Mouse (Mus musculus) erythroblast, embryonic 14.5 days (primary cell): ENCODE results near the gene Snap91. TPM values are rescaled to one million over a fixed set of nuclear protein-coding genes. Genes with fewer than 3 reads are reported as not detected.

ENCODE experiments used
- H3K27me3 ChIP-seq: 2 replicates; pipeline ENCODE4 v1.6.1; 2012; ENCODE audit warnings: inconsistent platforms; ENCODE audit not compliant: control insufficient read depth
- H3K36me3 ChIP-seq: 2 replicates; pipeline ENCODE4 v1.6.1; 2012; ENCODE audit warnings: mild to moderate bottlenecking, inconsistent platforms; ENCODE audit not compliant: control insufficient read depth
- H3K4me1 ChIP-seq: 2 replicates; pipeline ENCODE4 v1.6.1; 2012; ENCODE audit warnings: inconsistent platforms; ENCODE audit not compliant: control insufficient read depth
- H3K4me3 ChIP-seq: replicated peaks from 2 replicates; pipeline ENCODE3; 2012; ENCODE audit warnings: moderate library complexity, mild to moderate bottlenecking, inconsistent platforms
- H3K9me3 ChIP-seq: 2 replicates; pipeline ENCODE4 v1.6.1; 2012; ENCODE audit warnings: low read length, inconsistent platforms, mixed read lengths; ENCODE audit not compliant: control insufficient read depth
- GATA1 ChIP-seq: IDR thresholded peaks from 2 replicates; pipeline ENCODE4 v1.6.1; 2012; ENCODE audit warnings: low read length, inconsistent platforms, mixed read lengths
- TAL1 ChIP-seq: IDR thresholded peaks from 3 replicates; pipeline ENCODE4 v1.6.1; 2012; ENCODE audit warnings: low read length, inconsistent platforms, mixed read lengths
- polyA plus RNA-seq: library from polyadenylated mRNA; stranded (reverse); fragments of >175 nt; gene quantifications from 2 replicates; pipeline ENCODE4 v1.2.3, GENCODE M21; 2012

Snap91 gene
- polyA plus RNA-seq, 1 experiment = 0.01 TPM

DNA sequence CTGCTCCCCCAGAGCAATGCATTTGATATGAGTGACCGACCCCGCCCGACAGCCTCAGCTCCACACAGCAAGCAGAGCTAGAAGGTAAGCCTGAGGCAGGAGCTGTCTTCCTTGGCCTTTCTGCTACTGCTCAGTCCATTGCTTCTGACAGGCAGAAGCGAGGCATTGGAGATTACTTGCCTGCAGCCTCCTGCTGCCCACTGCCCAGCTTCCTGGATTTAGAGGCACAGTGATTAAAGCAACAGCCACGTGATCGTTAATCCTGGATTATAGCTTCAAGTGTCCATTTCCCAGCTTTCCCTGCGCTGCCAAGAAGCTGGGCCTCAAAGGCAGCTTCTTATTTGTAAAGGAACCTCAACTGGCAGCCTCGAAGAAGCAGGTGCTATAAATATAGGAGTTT, 51.4 kb downstream of the Snap91 start:
- Histone ChIP-seq H3K9me3 (no peaks in the 10 kb centered on the region), H3K27me3 (no peaks in the 10 kb centered on the region), H3K4me1 (no peaks in the 10 kb centered on the region), H3K4me3 (no peak overlapping the region), H3K36me3 (no peaks in the 10 kb centered on the region)
- TF ChIP-seq GATA1 (no peak), TAL1 (no peak)

DNA sequence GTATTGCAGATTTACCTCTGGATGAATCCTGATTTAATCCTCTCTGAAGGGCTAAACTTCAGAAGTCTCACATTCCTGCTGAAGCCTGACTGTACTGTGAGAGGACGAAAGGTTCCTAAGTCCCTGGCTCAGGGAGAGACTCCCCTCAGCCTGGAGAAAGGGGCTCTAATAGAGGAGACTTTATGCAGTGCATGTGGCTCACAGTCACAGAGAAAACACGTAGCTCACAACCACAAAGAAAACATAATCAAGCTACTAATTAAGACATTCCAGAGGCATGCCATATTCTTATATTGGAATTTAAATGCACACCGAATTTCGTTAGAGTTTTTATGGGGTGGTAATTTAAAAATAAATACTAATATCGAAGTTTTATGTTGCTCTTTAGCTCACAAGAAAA, 61.1 kb downstream of the Snap91 start:
- Histone ChIP-seq H3K9me3 (no peaks in the 10 kb centered on the region), H3K27me3 (no peaks in the 10 kb centered on the region), H3K4me3 (no peak overlapping the region), H3K36me3 (no peaks in the 10 kb centered on the region), H3K4me1 (no peaks in the 10 kb centered on the region)
- TF ChIP-seq GATA1 (no peak), TAL1 (no peak)

DNA sequence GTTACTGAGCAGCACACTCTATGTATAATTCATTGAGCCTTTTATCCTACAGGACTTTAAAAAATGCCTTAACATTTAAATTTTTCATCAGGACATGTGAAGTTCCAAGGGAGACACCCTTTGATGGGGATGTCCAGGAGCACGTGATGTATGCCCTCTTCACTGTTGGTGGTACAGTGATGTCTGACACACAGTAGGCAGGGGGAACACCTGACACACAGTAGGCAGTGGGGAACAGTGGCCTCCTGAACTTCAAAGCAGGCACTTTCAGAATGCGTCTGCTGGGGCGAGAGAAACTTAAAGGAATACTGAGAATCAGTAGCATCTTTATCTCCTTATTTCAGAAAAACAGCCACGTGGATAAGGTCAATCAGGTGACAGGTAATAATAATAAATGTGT, 62.8 kb downstream of the Snap91 start:
- no peaks in the 10 kb centered on the region for H3K9me3 ChIP-seq
- H3K36me3 ChIP-seq = no peaks in the 10 kb centered on the region
- no peak overlapping the region for H3K4me3 ChIP-seq
- TF ChIP-seq TAL1 (no peak), GATA1 (no peak)
- no peaks in the 10 kb centered on the region for H3K4me1 ChIP-seq
- H3K27me3 ChIP-seq = no peaks in the 10 kb centered on the region

DNA sequence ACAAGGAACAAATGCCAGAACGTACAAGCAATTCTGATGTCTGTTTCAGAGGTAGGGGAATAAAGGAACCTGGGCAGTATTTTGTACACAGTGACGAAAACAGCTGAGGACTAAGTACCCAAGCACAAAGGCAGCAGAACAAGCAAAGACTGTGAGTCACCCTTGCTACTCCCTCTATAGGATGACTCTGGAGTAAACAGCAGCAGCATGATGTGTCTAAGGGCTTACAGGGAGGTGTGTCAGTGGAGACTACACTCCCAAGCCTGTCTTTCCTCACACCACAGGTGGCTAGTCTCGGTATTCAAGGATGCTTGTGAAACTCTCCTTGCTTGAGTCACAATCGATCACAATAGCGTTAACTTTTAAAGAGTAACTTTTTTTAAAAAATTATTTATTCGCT, 66.1 kb downstream of the Snap91 start:
- Histone ChIP-seq H3K9me3 (no peaks in the 10 kb centered on the region), H3K4me1 (no peaks in the 10 kb centered on the region), H3K27me3 (no peaks in the 10 kb centered on the region), H3K4me3 (no peak overlapping the region), H3K36me3 (no peaks in the 10 kb centered on the region)
- TF ChIP-seq TAL1 (no peak), GATA1 (no peak)

- no peak overlapping the region for H3K4me3 ChIP-seq
- TF ChIP-seq GATA1 (no peak), TAL1 (no peak)
Observed at GRCm38 (mm10) chr9:86813327-86813726, 67.1 kb downstream of the Snap91 start.

DNA sequence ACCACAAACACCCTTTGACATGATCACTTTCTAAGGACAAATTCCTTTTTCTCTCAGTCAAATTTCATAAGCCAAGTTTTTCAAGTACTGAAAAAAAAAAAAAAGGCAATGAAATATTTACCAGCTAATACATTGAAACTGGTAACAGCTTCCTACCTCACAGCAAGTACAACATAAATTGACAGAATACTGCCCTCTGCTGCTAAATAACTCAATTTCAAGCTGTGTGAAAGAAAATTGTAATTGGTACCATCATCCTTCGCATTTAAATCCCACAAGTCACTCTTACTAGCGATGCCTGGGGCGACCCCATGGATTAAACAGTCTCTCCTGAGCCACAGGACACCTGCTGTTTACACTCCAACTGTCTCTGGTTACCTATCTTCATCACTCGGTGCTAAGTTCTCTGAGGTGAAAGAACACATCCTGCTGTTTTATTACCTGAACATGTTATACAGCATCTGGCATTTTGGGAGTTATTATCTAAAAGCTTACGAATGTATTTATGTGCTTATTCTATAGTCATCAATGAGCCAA, 69.7 kb downstream of the Snap91 start:
- H3K4me3 ChIP-seq = no peak overlapping the region

More at GRCm38 (mm10) chr9:86813327-86813726, 67.1 kb downstream of the Snap91 start:
- Histone ChIP-seq H3K27me3 (no peaks in the 10 kb centered on the region), H3K36me3 (no peaks in the 10 kb centered on the region), H3K4me1 (no peaks in the 10 kb centered on the region), H3K9me3 (no peaks in the 10 kb centered on the region)

DNA sequence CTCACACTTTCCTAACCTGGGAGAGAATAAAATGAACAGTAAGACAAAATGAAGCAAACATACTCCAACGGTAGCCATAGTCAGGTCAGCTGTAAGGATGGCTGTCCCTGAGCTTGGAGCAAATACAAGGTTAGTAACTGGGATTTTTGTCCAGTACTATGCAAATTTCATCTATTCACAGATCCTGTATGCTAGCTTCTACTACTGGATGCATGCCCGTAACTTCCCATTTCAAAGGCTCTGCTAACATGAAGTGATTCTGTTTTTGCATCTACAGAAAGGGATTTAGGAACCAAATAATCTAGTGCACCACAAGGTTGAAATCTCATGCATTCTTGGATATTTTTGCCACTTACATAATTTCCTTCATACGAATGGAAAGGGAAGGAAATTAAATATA, 70.2 kb downstream of the Snap91 start:
- Histone ChIP-seq H3K36me3 (no peaks in the 10 kb centered on the region), H3K27me3 (no peaks in the 10 kb centered on the region), H3K4me3 (no peak overlapping the region), H3K4me1 (no peaks in the 10 kb centered on the region), H3K9me3 (no peaks in the 10 kb centered on the region)
- no peak for TF ChIP-seq GATA1
- TF ChIP-seq TAL1 = no peak

More for the DNA sequence above, 69.7 kb downstream of the Snap91 start:
- no peaks in the 10 kb centered on the region for H3K9me3 ChIP-seq
- H3K36me3 ChIP-seq = no peaks in the 10 kb centered on the region
- no peak for TF ChIP-seq GATA1
- TF ChIP-seq TAL1 = no peak
- no peaks in the 10 kb centered on the region for H3K4me1 ChIP-seq
- H3K27me3 ChIP-seq = no peaks in the 10 kb centered on the region

- no peak overlapping the region for H3K4me3 ChIP-seq
- H3K36me3 ChIP-seq = no peaks in the 10 kb centered on the region
- H3K9me3 ChIP-seq = no peaks in the 10 kb centered on the region
- no peaks in the 10 kb centered on the region for H3K27me3 ChIP-seq
- TF ChIP-seq TAL1 = no peak
- TF ChIP-seq GATA1 = no peak
- H3K4me1 ChIP-seq = no peaks in the 10 kb centered on the region
Observed at GRCm38 (mm10) chr9:86800600-86801163, 79.8 kb downstream of the Snap91 start.

- no peak overlapping the region for H3K4me3 ChIP-seq
- TF ChIP-seq GATA1 = no peak
- TF ChIP-seq TAL1 = no peak
- H3K4me1 ChIP-seq = no peaks in the 10 kb centered on the region
- no peaks in the 10 kb centered on the region for H3K9me3 ChIP-seq
- H3K36me3 ChIP-seq = no peaks in the 10 kb centered on the region
- H3K27me3 ChIP-seq = no peaks in the 10 kb centered on the region
Observed at GRCm38 (mm10) chr9:86799099-86799498, 81.4 kb downstream of the Snap91 start.

DNA sequence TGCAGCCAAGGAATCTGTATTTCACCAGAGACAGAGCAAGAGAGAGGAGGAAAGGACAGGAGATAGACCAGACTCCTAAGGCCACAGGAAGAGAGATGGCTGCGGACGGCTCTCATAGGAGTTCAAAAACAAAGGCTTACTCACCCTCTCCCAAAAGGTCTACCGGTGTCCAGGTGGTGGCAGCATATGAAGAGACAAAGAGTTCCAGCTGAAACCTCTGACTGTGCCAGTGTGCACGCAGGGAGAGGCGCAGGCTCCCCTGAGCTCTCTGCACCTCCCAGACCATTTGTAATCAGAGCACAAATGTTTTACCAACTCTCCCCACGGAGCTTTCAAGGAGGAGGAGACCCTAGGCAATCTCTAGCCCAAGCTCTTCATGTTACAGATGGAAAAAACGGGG, 81.8 kb downstream of the Snap91 start:
- TF ChIP-seq TAL1 = no peak
- TF ChIP-seq GATA1 = no peak
- Histone ChIP-seq H3K4me1 (no peaks in the 10 kb centered on the region), H3K9me3 (no peaks in the 10 kb centered on the region), H3K36me3 (no peaks in the 10 kb centered on the region), H3K4me3 (no peak overlapping the region), H3K27me3 (no peaks in the 10 kb centered on the region)
